Mouse (Mus musculus): ENCODE data around the gene Rps12-ps3. TPM values are rescaled to one million over a fixed set of nuclear protein-coding genes. Genes with fewer than 3 reads are reported as not detected.

Gene Rps12-ps3
- polyA plus RNA-seq, 1 experiment from 2014 or later, result 13.3 TPM

- H3K27ac ChIP-seq (replicated peaks), result no peak overlapping the region
- H3K4me3 ChIP-seq (replicated peaks), result no peak overlapping the region
- H3K4me2 ChIP-seq, result no peak overlapping the region
- no peak overlapping the region for H3K9ac ChIP-seq
- no peak for ATAC-seq (ENCODE audit: insufficient read depth)
- H3K9me3 ChIP-seq (replicated peaks), result no peaks in the 10 kb centered on the region
- H3K27me3 ChIP-seq, result peaks cover 9% of the 10 kb centered on the region; the same call in 1 of the 2 replicates
- no peaks in the 10 kb centered on the region for H3K36me3 ChIP-seq (replicated peaks)
- H3K4me1 ChIP-seq (replicated peaks), result peaks cover 27% of the 10 kb centered on the region
- 66% methylated on average over 4 of the region's 4 CpGs for WGBS (ENCODE audit: insufficient replicate concordance)
These were observed 45.8 kb downstream of the Rps12-ps3 start for GRCm38 (mm10) chr19:59367892-59368291.

- no peak overlapping the region for H3K27ac ChIP-seq (replicated peaks)
- no peak for ATAC-seq (ENCODE audit: insufficient read depth)
- peaks cover 9% of the 10 kb centered on the region; the same call in 1 of the 2 replicates for H3K27me3 ChIP-seq
- H3K36me3 ChIP-seq (replicated peaks), result no peaks in the 10 kb centered on the region
- H3K4me1 ChIP-seq (replicated peaks), result peaks cover 9% of the 10 kb centered on the region
- H3K9ac ChIP-seq, result no peak overlapping the region
- H3K9me3 ChIP-seq (replicated peaks), result no peaks in the 10 kb centered on the region
- H3K4me2 ChIP-seq, result no peak overlapping the region
- no peak overlapping the region for H3K4me3 ChIP-seq (replicated peaks)
- 55% methylated on average over 4 of the region's 4 CpGs for WGBS (ENCODE audit: insufficient replicate concordance)
These were observed 48.9 kb downstream of the Rps12-ps3 start for GRCm38 (mm10) chr19:59371016-59371415.

Other genes starting within 250 kb of the Rps12-ps3 start
- gene Shtn1, start 246.2 kb upstream of the Rps12-ps3 start, polyA plus RNA-seq (2015; fragmentation: Nextera tagmentation; extraction: Ambion mirVana), result 0.53 and 0.89 TPM in 2 replicates
- not detected in 2 replicates for gene Vax1, start 152.2 kb upstream of the Rps12-ps3 start, polyA plus RNA-seq (2015; fragmentation: Nextera tagmentation; extraction: Ambion mirVana)
- not detected in 2 replicates for gene Kcnk18, start 103.1 kb upstream of the Rps12-ps3 start, polyA plus RNA-seq (2015; fragmentation: Nextera tagmentation; extraction: Ambion mirVana)
- gene Slc18a2, start 61.4 kb upstream of the Rps12-ps3 start, polyA plus RNA-seq (2015; fragmentation: Nextera tagmentation; extraction: Ambion mirVana), result 2.8 and 3.0 TPM in 2 replicates
- gene Pdzd8, start 23.5 kb downstream of the Rps12-ps3 start, polyA plus RNA-seq (2015; fragmentation: Nextera tagmentation; extraction: Ambion mirVana), result 3.7 and 4.0 TPM in 2 replicates
- 0.07 TPM in 1 of 2 replicates, not detected in the other for gene Emx2, start 136.1 kb downstream of the Rps12-ps3 start, polyA plus RNA-seq (2015; fragmentation: Nextera tagmentation; extraction: Ambion mirVana)